Mouse (Mus musculus): ENCODE results near the gene Abhd4. TPM values are rescaled to one million over a fixed set of nuclear protein-coding genes. Genes with fewer than 3 reads are reported as not detected.
"Not testable (repeated sequence)": the region's sequence is repeated elsewhere in the genome, so short reads cannot be mapped to it uniquely, and the experiment has no call there.

The Abhd4 gene
- total RNA-seq, 2 experiments from 2014 or later: 50.3 to 51.0 TPM

DNA sequence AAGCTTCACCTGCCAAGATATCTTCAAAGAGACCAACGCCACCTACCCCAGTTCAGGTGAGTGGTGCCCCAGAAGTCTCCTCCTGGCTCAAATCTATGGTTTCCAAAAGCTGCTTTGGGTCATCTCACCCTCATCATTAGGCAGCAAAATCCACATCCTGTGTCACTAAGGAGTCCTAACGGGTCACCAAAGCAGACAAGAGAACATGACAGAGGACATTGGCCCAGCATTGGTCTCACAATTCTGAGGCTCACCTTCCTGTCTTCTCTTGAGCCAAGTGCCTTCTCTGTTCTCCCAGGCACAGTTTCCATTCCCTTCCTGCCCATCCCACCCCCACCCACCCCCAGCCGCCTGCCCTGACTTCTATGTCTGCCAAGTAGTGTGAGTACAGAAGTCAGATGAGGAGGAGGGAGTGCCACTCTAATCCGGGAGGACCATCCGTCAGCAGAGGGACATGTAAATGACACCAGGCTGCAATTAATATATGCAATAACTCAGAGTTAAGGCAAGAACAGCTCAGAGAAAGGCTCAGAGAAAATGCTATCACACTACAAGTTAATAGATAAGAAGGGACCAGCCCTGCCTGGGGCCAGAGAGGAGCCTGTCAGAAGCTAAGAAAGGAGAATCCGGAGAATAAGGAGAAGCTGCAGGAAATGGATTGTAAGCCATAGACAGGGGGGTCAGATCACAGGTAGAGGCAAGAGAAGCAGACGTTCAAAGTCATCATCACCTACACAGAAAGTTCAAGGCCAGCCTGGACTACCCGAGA is 33.1 kb upstream of the Abhd4 start:
- DNase-seq (ENCODE audit: low spot score in 2 of 2): no peak
- intact Hi-C loops (cut with DNase I): loop anchor here (10.0 kb wide), 2 partner anchors 274 to 354 kb away; partner anchors contain the start of gene Ajuba

DNA sequence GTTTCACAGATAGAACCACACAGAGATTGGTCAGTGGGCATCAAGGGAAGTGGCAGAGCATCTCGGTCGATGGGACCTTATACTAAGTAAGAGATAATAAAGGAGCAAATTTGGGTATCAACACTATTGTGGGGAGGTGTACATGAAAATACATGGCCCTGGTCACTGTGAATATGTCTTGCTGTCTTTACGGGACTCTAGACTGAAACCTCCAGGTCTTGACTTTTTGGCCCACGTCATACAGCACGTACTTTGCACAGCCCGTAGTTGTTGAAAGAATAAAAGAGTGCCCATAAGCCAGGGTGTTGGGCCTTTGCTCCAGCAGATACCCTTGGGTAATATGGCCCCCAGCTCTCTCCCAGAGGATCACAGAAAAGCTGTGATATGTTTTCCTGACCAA is 32.3 kb upstream of the Abhd4 start:
- no peak for DNase-seq (ENCODE audit: low spot score in 2 of 2)
- intact Hi-C loops (cut with DNase I): loop anchor here (10.0 kb wide), 2 partner anchors 273 to 353 kb away; partner anchors contain the start of gene Ajuba

- intact Hi-C loops (cut with DNase I): loop anchor here (10.0 kb wide), 2 partner anchors 272 to 352 kb away; partner anchors contain the start of gene Ajuba
- no peak for DNase-seq (ENCODE audit: low spot score in 2 of 2)
Observed at GRCm38 (mm10) chr14:54222289-54222727, 31.7 kb upstream of the Abhd4 start.

DNA sequence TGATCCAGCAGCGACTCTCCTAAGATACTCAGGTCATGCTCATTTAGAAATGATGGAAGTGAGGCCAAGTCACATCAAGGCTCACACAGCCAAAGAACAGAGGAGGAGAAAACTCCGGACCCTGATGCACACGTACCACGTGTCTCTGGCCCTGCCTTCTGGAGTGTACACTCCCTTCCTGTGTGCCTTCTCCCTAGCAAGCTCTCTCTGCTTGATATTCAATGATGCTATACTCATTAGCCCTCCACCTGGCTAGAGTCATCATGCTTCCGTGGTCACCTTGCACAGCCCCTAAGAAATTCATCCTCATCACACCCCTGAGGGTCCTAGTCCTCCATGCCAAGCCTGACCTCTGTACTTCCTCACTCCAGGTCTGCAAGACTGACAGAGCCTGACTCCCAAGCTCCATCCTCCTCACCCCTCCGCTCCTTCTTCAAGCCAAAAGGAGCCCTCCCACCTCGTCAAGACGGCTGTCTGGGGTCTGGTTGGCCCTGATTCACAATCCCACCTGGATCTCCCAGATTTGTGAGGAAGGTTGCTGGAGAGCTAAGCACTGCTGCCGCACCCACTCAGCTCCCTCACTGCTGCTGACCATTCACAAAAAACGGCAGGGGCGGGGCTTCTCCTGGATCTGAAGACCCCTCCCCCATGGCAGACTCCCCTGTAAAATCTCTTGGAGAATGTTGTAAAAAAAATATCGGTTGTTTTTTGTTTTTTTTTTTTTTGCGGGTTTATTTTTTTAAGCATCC is 30.5 kb upstream of the Abhd4 start:
- intact Hi-C loops (cut with DNase I): loop anchor here (10.0 kb wide), 2 partner anchors 271 to 351 kb away; partner anchors contain the start of gene Ajuba
- no peak for DNase-seq (ENCODE audit: low spot score in 2 of 2)

DNA sequence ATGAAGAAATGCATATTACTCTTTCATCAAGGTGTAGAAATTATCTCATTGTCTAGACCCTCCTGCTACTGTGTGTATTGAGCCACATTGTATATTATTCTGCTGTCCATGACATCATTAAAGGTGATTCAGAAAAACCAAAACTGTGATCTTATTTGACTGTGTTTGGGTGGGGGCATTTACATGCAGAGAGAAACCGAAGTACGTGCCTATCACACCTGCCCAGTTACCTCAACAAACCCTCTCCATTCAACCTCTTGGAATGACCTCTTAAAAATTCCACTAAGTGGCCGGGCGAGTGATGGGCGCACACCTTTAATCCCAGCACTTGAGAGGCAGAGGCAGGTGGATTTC is 29.9 kb upstream of the Abhd4 start:
- intact Hi-C loops (cut with DNase I): loop anchor here (10.0 kb wide), 2 partner anchors 271 to 351 kb away; partner anchors contain the start of gene Ajuba
- no peak for DNase-seq (ENCODE audit: low spot score in 2 of 2)

- peak in 1 of 2 experiments; percentile 52 for DNase-seq (ENCODE audit: low spot score in 2 of 2)
- intact Hi-C loops (cut with DNase I): loop anchor here (5.0 to 10.0 kb wide), 5 partner anchors 162 to 418 kb away; partner anchors contain the start of genes Ajuba, Cdh24 and Gm17606
Observed at GRCm38 (mm10) chr14:54224484-54225467, 29.2 kb upstream of the Abhd4 start.

DNA sequence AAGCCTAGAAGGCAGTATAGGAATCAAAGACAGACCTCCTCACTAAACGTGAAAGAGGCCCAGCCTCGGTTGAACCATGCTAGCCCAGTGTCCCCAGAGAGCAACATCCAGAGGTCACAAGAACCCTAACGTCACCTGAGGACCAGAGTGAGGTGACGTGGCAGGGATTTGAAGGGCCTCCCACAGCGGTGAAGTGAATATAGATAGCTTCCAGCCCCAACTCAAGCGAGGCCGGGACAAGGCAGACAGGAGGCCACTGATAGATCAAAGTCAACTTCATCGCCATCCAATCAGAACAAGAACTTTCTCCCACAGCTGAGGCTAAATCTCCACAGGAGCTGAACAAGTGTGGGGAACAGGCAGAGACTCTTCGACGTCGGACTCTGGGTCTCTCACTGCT is 28.3 kb upstream of the Abhd4 start:
- intact Hi-C loops (cut with DNase I): loop anchor here (5.0 to 10.0 kb wide), 5 partner anchors 163 to 417 kb away; partner anchors contain the start of genes Ajuba, Cdh24 and Gm17606
- DNase-seq (ENCODE audit: low spot score in 2 of 2): no peak

GRCm38 (mm10) chr14:54226911-54227811 is 26.8 kb upstream of the Abhd4 start:
- no peak for DNase-seq (ENCODE audit: low spot score in 2 of 2)
- intact Hi-C loops (cut with DNase I): loop anchor here (1.0 to 10.0 kb wide), 6 partner anchors 165 to 415 kb away; partner anchors contain the start of genes Ajuba, Cdh24 and Gm17606

GRCm38 (mm10) chr14:54227911-54228451 is 26.0 kb upstream of the Abhd4 start:
- intact Hi-C loops (cut with DNase I): loop anchor here (1.0 to 10.0 kb wide), 6 partner anchors 166 to 414 kb away; partner anchors contain the start of genes Ajuba, Cdh24 and Gm17606
- DNase-seq (ENCODE audit: low spot score in 2 of 2): peak; percentile 57 to 66

DNA sequence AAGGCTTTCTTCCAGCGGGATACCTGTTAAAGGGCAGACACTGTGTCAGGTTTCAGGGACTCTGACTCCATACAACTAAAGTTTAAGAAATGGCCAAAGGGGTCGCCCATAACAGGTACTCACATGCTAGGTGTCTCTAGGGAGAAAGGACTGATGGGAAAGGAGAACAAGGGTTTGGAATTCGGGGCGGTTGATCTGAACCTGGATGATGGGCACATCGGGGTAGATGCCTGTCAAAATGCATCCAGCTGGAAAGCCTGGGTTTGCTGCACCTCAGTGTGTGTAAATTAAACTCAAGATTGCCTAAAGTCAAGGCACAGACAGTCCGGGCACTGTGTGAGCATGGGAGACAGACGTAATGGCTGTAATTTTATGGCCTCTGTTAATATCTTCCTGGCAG is 25.5 kb upstream of the Abhd4 start:
- intact Hi-C loops (cut with DNase I): loop anchor here (5.0 to 10.0 kb wide), 5 partner anchors 166 to 414 kb away; partner anchors contain the start of genes Ajuba, Cdh24 and Gm17606
- no peak for DNase-seq (ENCODE audit: low spot score in 2 of 2)

- intact Hi-C loops (cut with DNase I): loop anchor here (5.0 to 10.0 kb wide), 5 partner anchors 167 to 413 kb away; partner anchors contain the start of genes Ajuba, Cdh24 and Gm17606
- no peak for DNase-seq (ENCODE audit: low spot score in 2 of 2)
Observed at GRCm38 (mm10) chr14:54228933-54229713, 24.9 kb upstream of the Abhd4 start.

DNA sequence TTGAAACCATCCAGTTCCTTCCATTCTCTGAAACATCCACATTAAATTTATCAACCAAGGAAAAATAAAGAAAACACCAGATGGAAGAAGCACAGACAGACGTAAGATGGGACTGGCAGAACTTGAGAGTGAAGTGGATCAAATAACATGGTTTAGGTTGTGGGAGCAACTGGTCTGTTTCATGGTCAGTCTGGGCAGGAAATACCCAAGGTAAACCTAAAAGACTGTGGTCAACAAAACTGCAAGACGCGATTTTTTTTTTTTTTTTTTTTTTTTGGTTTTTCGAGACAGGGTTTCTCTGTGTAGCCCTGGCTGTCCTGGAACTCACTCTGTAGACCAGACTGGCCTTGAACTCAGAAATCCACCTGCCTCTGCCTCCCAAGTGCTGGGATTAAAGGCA is 24.1 kb upstream of the Abhd4 start:
- DNase-seq (ENCODE audit: low spot score in 2 of 2): not testable (repeated sequence)
- intact Hi-C loops (cut with DNase I): loop anchor here (5.0 to 10.0 kb wide), 5 partner anchors 168 to 412 kb away; partner anchors contain the start of genes Ajuba, Cdh24 and Gm17606

- intact Hi-C loops (cut with DNase I): no loop called here
- no peak for DNase-seq (ENCODE audit: low spot score in 2 of 2)
Observed at GRCm38 (mm10) chr14:54230638-54231150, 23.3 kb upstream of the Abhd4 start.

- intact Hi-C loops (cut with DNase I): no loop called here
- no peak for DNase-seq (ENCODE audit: low spot score in 2 of 2)
Observed at GRCm38 (mm10) chr14:54231176-54231956, 22.6 kb upstream of the Abhd4 start.

- DNase-seq (ENCODE audit: low spot score in 2 of 2): no peak
- intact Hi-C loops (cut with DNase I): no loop called here
Observed at GRCm38 (mm10) chr14:54232143-54232542, 21.8 kb upstream of the Abhd4 start.
